Mouse (Mus musculus): ENCODE measurements around the gene Scamp1. TPM values are rescaled to one million over a fixed set of nuclear protein-coding genes. Genes with fewer than 3 reads are reported as not detected.
"Not testable (repeated sequence)": the region's sequence is repeated elsewhere in the genome, so short reads cannot be mapped to it uniquely, and the experiment has no call there.

Scamp1 gene
- polyA plus RNA-seq (2015; fragmentation: Nextera tagmentation; extraction: Ambion mirVana), result 206 and 219 TPM in 2 replicates

GRCm38 (mm10) chr13:94285281-94285871 is at the start of gene Scamp1:
Scamp1 (minus strand) TSS chr13:94285857.
- peak within 1 kb of the TSS; percentile 89 for H3K9ac ChIP-seq (ENCODE audit: low read depth, low read length)
- H3K27ac ChIP-seq (ENCODE audit: low read length), result peak within 1 kb of the TSS; percentile 93
- no peaks in the 10 kb centered on the region for H3K36me3 ChIP-seq (ENCODE audit: control insufficient read depth, insufficient read depth, low read length)
- no peaks in the 10 kb centered on the region for H3K9me3 ChIP-seq (replicated peaks; ENCODE audit: control insufficient read depth, low read length, poor library complexity, severe bottlenecking)
- H3K4me3 ChIP-seq (ENCODE audit: low read depth, low read length), result peak within 1 kb of the TSS; percentile 81
- H3K27me3 ChIP-seq (ENCODE audit: control insufficient read depth, insufficient read depth, low read depth, low read length), result no peaks in the 10 kb centered on the region
- peaks cover 22% of the 10 kb centered on the region for H3K4me1 ChIP-seq (ENCODE audit: control insufficient read depth, insufficient read depth, low read length)
- ATAC-seq, result peak; percentile 98
- peak within 1 kb of the TSS; percentile 75 for H3K4me2 ChIP-seq (ENCODE audit: low read length)
- WGBS, result under 1% methylated on average over 62 of the region's 62 CpGs

- H3K4me3 ChIP-seq (ENCODE audit: low read depth, low read length), result no peak overlapping the region
- H3K9ac ChIP-seq (ENCODE audit: low read depth, low read length), result no peak overlapping the region
- H3K4me2 ChIP-seq (ENCODE audit: low read length), result no peak overlapping the region
- H3K27me3 ChIP-seq (ENCODE audit: control insufficient read depth, insufficient read depth, low read depth, low read length), result no peaks in the 10 kb centered on the region
- 44% methylated on average over 3 of the region's 3 CpGs for WGBS
- peak; percentile 36; the same call in 1 of the 2 replicates for ATAC-seq
- no peaks in the 10 kb centered on the region for H3K9me3 ChIP-seq (replicated peaks; ENCODE audit: control insufficient read depth, low read length, poor library complexity, severe bottlenecking)
- no peaks in the 10 kb centered on the region for H3K4me1 ChIP-seq (ENCODE audit: control insufficient read depth, insufficient read depth, low read length)
- H3K36me3 ChIP-seq (ENCODE audit: control insufficient read depth, insufficient read depth, low read length), result no peaks in the 10 kb centered on the region
- H3K27ac ChIP-seq (ENCODE audit: low read length), result peak overlapping the region; percentile 43
Observed at GRCm38 (mm10) chr13:94330392-94330979, 44.8 kb upstream of the Scamp1 start.

GRCm38 (mm10) chr13:94329005-94329404 is 43.3 kb upstream of the Scamp1 start:
- not testable (repeated sequence) for ATAC-seq

GRCm38 (mm10) chr13:94328063-94328462 is 42.4 kb upstream of the Scamp1 start:
- no peak overlapping the region for H3K27ac ChIP-seq (ENCODE audit: low read length)
- H3K36me3 ChIP-seq (ENCODE audit: control insufficient read depth, insufficient read depth, low read length), result no peaks in the 10 kb centered on the region
- H3K27me3 ChIP-seq (ENCODE audit: control insufficient read depth, insufficient read depth, low read depth, low read length), result no peaks in the 10 kb centered on the region
- no peak overlapping the region for H3K4me2 ChIP-seq (ENCODE audit: low read length)
- no peak overlapping the region for H3K4me3 ChIP-seq (ENCODE audit: low read depth, low read length)
- H3K9me3 ChIP-seq (replicated peaks; ENCODE audit: control insufficient read depth, low read length, poor library complexity, severe bottlenecking), result no peaks in the 10 kb centered on the region
- H3K4me1 ChIP-seq (ENCODE audit: control insufficient read depth, insufficient read depth, low read length), result no peaks in the 10 kb centered on the region
- no peak for ATAC-seq
- H3K9ac ChIP-seq (ENCODE audit: low read depth, low read length), result no peak overlapping the region
- WGBS, result 71% methylated on average over 3 of the region's 3 CpGs

More at GRCm38 (mm10) chr13:94329005-94329404, 43.3 kb upstream of the Scamp1 start:
- not testable (repeated sequence) for H3K9me3 ChIP-seq (replicated peaks; ENCODE audit: control insufficient read depth, low read length, poor library complexity, severe bottlenecking); H3K4me2 ChIP-seq (ENCODE audit: low read length); H3K36me3 ChIP-seq (ENCODE audit: control insufficient read depth, insufficient read depth, low read length); H3K27ac ChIP-seq (ENCODE audit: low read length); H3K4me3 ChIP-seq (ENCODE audit: low read depth, low read length); H3K27me3 ChIP-seq (ENCODE audit: control insufficient read depth, insufficient read depth, low read depth, low read length); H3K4me1 ChIP-seq (ENCODE audit: control insufficient read depth, insufficient read depth, low read length); H3K9ac ChIP-seq (ENCODE audit: low read depth, low read length)
- 95% methylated on average over 6 of the region's 6 CpGs for WGBS

- peaks cover under 1% of the 10 kb centered on the region; the same call in 1 of the 2 replicates for H3K4me1 ChIP-seq (ENCODE audit: control insufficient read depth, insufficient read depth, low read length)
- H3K27me3 ChIP-seq (ENCODE audit: control insufficient read depth, insufficient read depth, low read depth, low read length), result no peaks in the 10 kb centered on the region
- no peaks in the 10 kb centered on the region for H3K9me3 ChIP-seq (replicated peaks; ENCODE audit: control insufficient read depth, low read length, poor library complexity, severe bottlenecking)
- H3K36me3 ChIP-seq (ENCODE audit: control insufficient read depth, insufficient read depth, low read length), result no peaks in the 10 kb centered on the region
- no peak overlapping the region for H3K9ac ChIP-seq (ENCODE audit: low read depth, low read length)
- WGBS, result 95% methylated on average over 4 of the region's 4 CpGs
- no peak overlapping the region for H3K4me2 ChIP-seq (ENCODE audit: low read length)
- H3K27ac ChIP-seq (ENCODE audit: low read length), result no peak overlapping the region
- no peak overlapping the region for H3K4me3 ChIP-seq (ENCODE audit: low read depth, low read length)
- no peak for ATAC-seq
Observed at GRCm38 (mm10) chr13:94322475-94322874, 36.8 kb upstream of the Scamp1 start.

GRCm38 (mm10) chr13:94321094-94321792 is 35.6 kb upstream of the Scamp1 start:
- H3K36me3 ChIP-seq (ENCODE audit: control insufficient read depth, insufficient read depth, low read length), result no peaks in the 10 kb centered on the region
- WGBS, result 55% methylated on average over 1 of the region's 1 CpGs
- H3K9ac ChIP-seq (ENCODE audit: low read depth, low read length), result no peak overlapping the region
- no peaks in the 10 kb centered on the region for H3K27me3 ChIP-seq (ENCODE audit: control insufficient read depth, insufficient read depth, low read depth, low read length)
- H3K9me3 ChIP-seq (replicated peaks; ENCODE audit: control insufficient read depth, low read length, poor library complexity, severe bottlenecking), result no peaks in the 10 kb centered on the region
- peak; percentile 67; the same call in 1 of the 2 replicates for ATAC-seq
- no peak overlapping the region for H3K4me2 ChIP-seq (ENCODE audit: low read length)
- H3K27ac ChIP-seq (ENCODE audit: low read length), result no peak overlapping the region
- H3K4me1 ChIP-seq (ENCODE audit: control insufficient read depth, insufficient read depth, low read length), result peaks cover 8% of the 10 kb centered on the region; the same call in 1 of the 2 replicates
- H3K4me3 ChIP-seq (ENCODE audit: low read depth, low read length), result no peak overlapping the region

GRCm38 (mm10) chr13:94316975-94317511 is 31.4 kb upstream of the Scamp1 start:
- Histone ChIP-seq H3K27me3 (ENCODE audit: control insufficient read depth, insufficient read depth, low read depth, low read length) (no peaks in the 10 kb centered on the region), H3K4me1 (ENCODE audit: control insufficient read depth, insufficient read depth, low read length) (peaks cover 8% of the 10 kb centered on the region; the same call in 1 of the 2 replicates), H3K4me3 (ENCODE audit: low read depth, low read length) (no peak overlapping the region), H3K36me3 (ENCODE audit: control insufficient read depth, insufficient read depth, low read length) (no peaks in the 10 kb centered on the region), H3K9me3 (replicated peaks; ENCODE audit: control insufficient read depth, low read length, poor library complexity, severe bottlenecking) (no peaks in the 10 kb centered on the region), H3K27ac (ENCODE audit: low read length) (no peak overlapping the region), H3K4me2 (ENCODE audit: low read length) (no peak overlapping the region), H3K9ac (ENCODE audit: low read depth, low read length) (no peak overlapping the region)
- no peak for ATAC-seq
- 25% methylated on average over 10 of the region's 10 CpGs for WGBS

- H3K4me1 ChIP-seq (ENCODE audit: control insufficient read depth, insufficient read depth, low read length); H3K9me3 ChIP-seq (replicated peaks; ENCODE audit: control insufficient read depth, low read length, poor library complexity, severe bottlenecking); H3K4me2 ChIP-seq (ENCODE audit: low read length); H3K9ac ChIP-seq (ENCODE audit: low read depth, low read length); ATAC-seq; H3K36me3 ChIP-seq (ENCODE audit: control insufficient read depth, insufficient read depth, low read length); H3K4me3 ChIP-seq (ENCODE audit: low read depth, low read length); H3K27ac ChIP-seq (ENCODE audit: low read length); H3K27me3 ChIP-seq (ENCODE audit: control insufficient read depth, insufficient read depth, low read depth, low read length): not testable (repeated sequence)
- 94% methylated on average over 8 of the region's 8 CpGs for WGBS
Observed at GRCm38 (mm10) chr13:94312812-94313211, 27.2 kb upstream of the Scamp1 start.

GRCm38 (mm10) chr13:94308279-94308678 is 22.6 kb upstream of the Scamp1 start:
- Histone ChIP-seq H3K36me3 (ENCODE audit: control insufficient read depth, insufficient read depth, low read length) (no peaks in the 10 kb centered on the region), H3K9me3 (replicated peaks; ENCODE audit: control insufficient read depth, low read length, poor library complexity, severe bottlenecking) (no peaks in the 10 kb centered on the region), H3K9ac (ENCODE audit: low read depth, low read length) (no peak overlapping the region), H3K4me2 (ENCODE audit: low read length) (no peak overlapping the region), H3K27ac (ENCODE audit: low read length) (no peak overlapping the region), H3K4me3 (ENCODE audit: low read depth, low read length) (no peak overlapping the region), H3K27me3 (ENCODE audit: control insufficient read depth, insufficient read depth, low read depth, low read length) (no peaks in the 10 kb centered on the region), H3K4me1 (ENCODE audit: control insufficient read depth, insufficient read depth, low read length) (peaks cover 4% of the 10 kb centered on the region; the same call in 1 of the 2 replicates)
- 67% methylated on average over 2 of the region's 2 CpGs for WGBS
- no peak for ATAC-seq

All from midbrain, embryonic 16.5 days (tissue).